Mouse (Mus musculus) stomach, postnatal 0 days (tissue): ENCODE results near the gene Atp8a2.

Experiments
- CTCF ChIP-seq: IDR thresholded peaks from 2 replicates; pipeline ENCODE4 v1.5.1; 2016; ENCODE audit warnings: antibody characterized with exemption, low read depth, mild to moderate bottlenecking, moderate library complexity
- EP300 ChIP-seq: optimal IDR thresholded peaks from 2 replicates; pipeline ENCODE3; 2016; ENCODE audit warnings: antibody characterized with exemption

- TF ChIP-seq EP300, result no peak
- no peak for TF ChIP-seq CTCF
Measured at GRCm38 (mm10) chr14:59737734-59738294, 459.2 kb downstream of the Atp8a2 start.
